Mouse (Mus musculus) bone marrow macrophage, adult 2 months (primary cell): ENCODE data around the gene Amdhd2.

ENCODE experiments used
- CTCF ChIP-seq: IDR thresholded peaks from 2 replicates; pipeline ENCODE4 v1.5.1; 2012; ENCODE audit warnings: low read depth, mild to moderate bottlenecking, low read length, moderate library complexity
- POLR2A ChIP-seq: IDR thresholded peaks from 2 replicates; pipeline ENCODE4 v1.6.1; 2012; ENCODE audit warnings: mild to moderate bottlenecking, low read depth, low read length, borderline replicate concordance

- TF ChIP-seq POLR2A: no peak
- TF ChIP-seq CTCF: no peak
Measured at GRCm38 (mm10) chr17:24203068-24203467, 39.5 kb upstream of the Amdhd2 start.
